Mouse (Mus musculus): ENCODE results near the gene Vmn2r99. TPM values are rescaled to one million over a fixed set of nuclear protein-coding genes. Genes with fewer than 3 reads are reported as not detected.

The Vmn2r99 gene
- polyA plus RNA-seq (2015; fragmentation: Nextera tagmentation; extraction: Ambion mirVana), result not detected in 2 replicates

- DNase-seq (ENCODE audit: low spot score), result no peak
Measured at GRCm38 (mm10) chr17:19361649-19362048, at the start of gene Vmn2r99. Gene Vmn2r99 (plus strand): TSS chr17:19361949.

- DNase-seq (ENCODE audit: low spot score), result no peak
Measured at GRCm38 (mm10) chr17:19437623-19438022, 75.9 kb downstream of the Vmn2r99 start.

- DNase-seq (ENCODE audit: low spot score), result no peak
Measured at GRCm38 (mm10) chr17:19444932-19445331, 83.2 kb downstream of the Vmn2r99 start.

Other genes with a start within 250 kb of the Vmn2r99 start
- not detected in 2 replicates for gene Vmn2r100, start 142.8 kb downstream of the Vmn2r99 start, polyA plus RNA-seq (2015; fragmentation: Nextera tagmentation; extraction: Ambion mirVana)
- gene Vmn2r101, start 215.3 kb downstream of the Vmn2r99 start, polyA plus RNA-seq (2015; fragmentation: Nextera tagmentation; extraction: Ambion mirVana), result not detected in 2 replicates

Data from thymus, postnatal 0 days (tissue).